Mouse (Mus musculus): ENCODE measurements at regions not wholly inside any gene's neighbourhood (a gene's known extent, or its start where the extent isn't known, plus 50 kb on each side); places are given as distances from the start of the nearest gene placed in this dataset.

DNA sequence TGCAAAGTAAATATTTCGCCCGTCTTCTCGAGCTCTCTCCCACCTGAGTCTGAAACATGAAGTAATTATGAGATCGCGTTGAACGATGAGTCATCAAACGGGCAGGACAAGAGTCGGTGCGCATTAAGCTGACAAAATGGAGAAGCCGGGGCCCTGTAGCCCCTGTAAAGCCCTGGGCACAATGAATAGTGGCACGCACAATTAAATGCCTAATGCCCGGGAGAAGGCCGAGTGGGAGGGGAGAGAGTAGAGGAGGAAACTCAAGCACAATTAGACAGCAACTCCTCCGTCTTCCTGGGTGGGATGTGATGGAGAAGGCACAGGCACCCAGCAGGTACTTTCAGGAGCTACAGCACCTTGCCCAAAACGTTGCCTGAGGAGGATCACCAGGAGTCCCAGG lies 94.3 kb upstream of the Cdh13 start:
- H3K4me1 ChIP-seq (ENCODE audit: control insufficient read depth in 1 of 2, insufficient read depth in 2 of 2) = no peaks in the 10 kb centered on the region
- H3K9ac ChIP-seq (ENCODE audit: insufficient read depth, low read depth) = no peak overlapping the region
- no peak for DNase-seq (ENCODE audit: extremely low read depth)
- H3K36me3 ChIP-seq (replicated peaks in 1 of 2; ENCODE audit: control insufficient read depth in 1 of 2, insufficient read depth in 1 of 2, low read length in 1 of 2) = no peaks in the 10 kb centered on the region
- peaks cover 92% of the 10 kb centered on the region for H3K9me3 ChIP-seq (replicated peaks; ENCODE audit: low read length)
- H3K4me2 ChIP-seq (ENCODE audit: insufficient read depth, low read depth, poor library complexity, severe bottlenecking) = no peak overlapping the region
- H3K27me3 ChIP-seq (replicated peaks) = no peaks in the 10 kb centered on the region
- dilution Hi-C loops (cut with MboI; ENCODE audit: extremely low pct_ligation_motif_present, extremely low pct_unique_long_range_greater_than_20kb, low sequenced_read_pairs) (no loop called here), in situ Hi-C loops (cut with MboI; ENCODE audit: low pct_ligation_motif_present, low pct_unique_long_range_greater_than_20kb, low sequenced_read_pairs) (no loop called here)
- no peak overlapping the region for H3K27ac ChIP-seq (ENCODE audit: insufficient read depth, low read depth)
- H3K4me3 ChIP-seq (replicated peaks in 1 of 3; ENCODE audit: low read depth in 2 of 3, low read length in 2 of 3, poor library complexity in 1 of 3) = no peak overlapping the region
- no peaks in the 10 kb centered on the region for H3K79me2 ChIP-seq (replicated peaks; ENCODE audit: control insufficient read depth, extremely low read depth, insufficient read depth, poor library complexity, severe bottlenecking)
- TF ChIP-seq BHLHE40 (IDR thresholded peaks at IDR 0.05; ENCODE audit: low read depth, low read length) (no peak), ZC3H11A (IDR thresholded peaks at IDR 0.05; ENCODE audit: low read depth, low read length) (no peak), KAT2A (IDR thresholded peaks at IDR 0.05; ENCODE audit: insufficient replicate concordance, low read length) (no peak), SIN3A (IDR thresholded peaks at IDR 0.05; ENCODE audit: low read length) (no peak), TBP (conservative IDR thresholded peaks at IDR 0.05; ENCODE audit: low read depth, low read length) (no peak), MAZ (IDR thresholded peaks at IDR 0.05; ENCODE audit: low read depth, low read length) (no peak), SMC3 (IDR thresholded peaks at IDR 0.05; ENCODE audit: low read depth, low read length) (no peak), JUND (conservative IDR thresholded peaks at IDR 0.05; ENCODE audit: low read depth, low read length) (no peak), MEF2A (IDR thresholded peaks at IDR 0.05; ENCODE audit: borderline replicate concordance, low read depth, low read length) (no peak), HCFC1 (IDR thresholded peaks at IDR 0.05; ENCODE audit: low read depth, low read length) (no peak), POLR2A (IDR thresholded peaks at IDR 0.05; ENCODE audit: low read depth, low read length) (no peak), USF1 (IDR thresholded peaks at IDR 0.05; ENCODE audit: low read depth, low read length) (no peak), RCOR1 (conservative IDR thresholded peaks at IDR 0.05; ENCODE audit: low read depth, low read length) (no peak), MXI1 (IDR thresholded peaks at IDR 0.05; ENCODE audit: low read depth, low read length) (no peak)

DNA sequence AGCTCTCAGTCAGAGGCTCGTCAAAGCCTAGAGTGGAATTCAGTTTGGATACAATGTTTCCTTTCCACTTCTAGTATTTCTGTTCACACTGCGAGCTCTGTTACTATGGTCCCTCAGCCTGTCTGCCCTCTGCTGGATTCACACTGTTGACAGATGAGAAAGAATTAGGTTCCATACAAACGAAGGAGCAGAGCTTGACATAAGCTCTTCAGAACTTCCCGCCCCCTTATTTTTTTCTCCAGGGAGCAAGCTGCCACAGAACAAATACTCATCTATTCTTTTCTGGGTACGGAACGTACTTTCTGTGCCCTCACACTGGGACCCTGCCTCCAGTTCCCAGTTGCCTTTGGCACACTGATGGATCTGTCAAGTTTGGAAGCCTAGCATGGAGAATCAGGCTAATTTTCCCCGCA lies 114.5 kb upstream of the Cdh13 start:
- TF ChIP-seq EP300 (IDR thresholded peaks at IDR 0.05; ENCODE audit: low read length) = no peak
- no peak for TF ChIP-seq CHD1 (IDR thresholded peaks at IDR 0.05; ENCODE audit: low read depth, low read length)
- no peak for TF ChIP-seq KAT2A (IDR thresholded peaks at IDR 0.05; ENCODE audit: insufficient replicate concordance, low read length)
- TF ChIP-seq TCF12 (IDR thresholded peaks at IDR 0.05; ENCODE audit: low read depth, low read length) = no peak
- no peak for TF ChIP-seq MYC (IDR thresholded peaks at IDR 0.05; ENCODE audit: low read depth, low read length)
- no peak for TF ChIP-seq MXI1 (IDR thresholded peaks at IDR 0.05; ENCODE audit: low read depth, low read length)
- no peak for TF ChIP-seq IRF4 (IDR thresholded peaks at IDR 0.05; ENCODE audit: low read depth, low read length)
- no peak for TF ChIP-seq ZMIZ1 (IDR thresholded peaks at IDR 0.05; ENCODE audit: low read depth, low read length)
- no peak for TF ChIP-seq ZNF384 (IDR thresholded peaks at IDR 0.05; ENCODE audit: low read depth, low read length)
- TF ChIP-seq SIN3A (IDR thresholded peaks at IDR 0.05; ENCODE audit: low read length) = no peak
- no peak for TF ChIP-seq HCFC1 (IDR thresholded peaks at IDR 0.05; ENCODE audit: low read depth, low read length)
- TF ChIP-seq NELFE (IDR thresholded peaks at IDR 0.05; ENCODE audit: low read depth, low read length) = no peak
- TF ChIP-seq ZC3H11A (IDR thresholded peaks at IDR 0.05; ENCODE audit: low read depth, low read length) = no peak
- no peak for TF ChIP-seq NRF1 (IDR thresholded peaks at IDR 0.05; ENCODE audit: low read depth, low read length)
- no peak for TF ChIP-seq POLR2A (IDR thresholded peaks at IDR 0.05; ENCODE audit: low read depth, low read length)
- TF ChIP-seq PAX5 (IDR thresholded peaks at IDR 0.05; ENCODE audit: low read length) = no peak
- no peak for TF ChIP-seq JUND (conservative IDR thresholded peaks at IDR 0.05; ENCODE audit: low read depth, low read length)
- no peak for TF ChIP-seq SMC3 (IDR thresholded peaks at IDR 0.05; ENCODE audit: low read depth, low read length)
- TF ChIP-seq E2F4 (IDR thresholded peaks at IDR 0.05; ENCODE audit: insufficient replicate concordance, low read depth, low read length) = no peak
- no peak for TF ChIP-seq CHD2 (IDR thresholded peaks at IDR 0.05; ENCODE audit: low read length)
- no peaks in the 10 kb centered on the region for H3K36me3 ChIP-seq (replicated peaks in 1 of 2; ENCODE audit: control insufficient read depth in 1 of 2, insufficient read depth in 1 of 2, low read length in 1 of 2)
- in situ Hi-C loops (cut with MboI; ENCODE audit: low pct_ligation_motif_present, low pct_unique_long_range_greater_than_20kb, low sequenced_read_pairs) = no loop called here
- peaks cover 85% of the 10 kb centered on the region for H3K9me3 ChIP-seq (replicated peaks; ENCODE audit: low read length)
- H3K9ac ChIP-seq (ENCODE audit: insufficient read depth, low read depth) = no peak overlapping the region
- DNase-seq (ENCODE audit: extremely low read depth) = no peak
- dilution Hi-C loops (cut with MboI; ENCODE audit: extremely low pct_ligation_motif_present, extremely low pct_unique_long_range_greater_than_20kb, low sequenced_read_pairs) = no loop called here
- H3K27ac ChIP-seq (ENCODE audit: insufficient read depth, low read depth) = no peak overlapping the region
- H3K79me2 ChIP-seq (replicated peaks; ENCODE audit: control insufficient read depth, extremely low read depth, insufficient read depth, poor library complexity, severe bottlenecking) = no peaks in the 10 kb centered on the region
- no peak overlapping the region for H3K4me2 ChIP-seq (ENCODE audit: insufficient read depth, low read depth, poor library complexity, severe bottlenecking)
- H3K27me3 ChIP-seq (replicated peaks) = no peaks in the 10 kb centered on the region
- H3K4me3 ChIP-seq (replicated peaks in 1 of 3; ENCODE audit: low read depth in 2 of 3, low read length in 2 of 3, poor library complexity in 1 of 3) = no peak overlapping the region
- no peaks in the 10 kb centered on the region for H3K4me1 ChIP-seq (ENCODE audit: control insufficient read depth in 1 of 2, insufficient read depth in 2 of 2)
